Mouse (Mus musculus) CH12.LX (cell line): Measurements from ENCODE around the gene Wnk1. TPM values are rescaled to one million over a fixed set of nuclear protein-coding genes. Genes with fewer than 3 reads are reported as not detected.

Source experiments
- DNase-seq: peaks from one replicate; pipeline ENCODE4 v3.0.0-alpha.2; 2013; ENCODE audit errors: extremely low read depth
- H3K27ac ChIP-seq: 2 replicates; pipeline ENCODE4 v1.5.1; 2012; ENCODE audit warnings: low read depth, mild to moderate bottlenecking, control low read depth, moderate library complexity; ENCODE audit not compliant: insufficient read depth
- H3K27me3 ChIP-seq: replicated peaks from 2 replicates; pipeline ENCODE3; 2012; ENCODE audit warnings: inconsistent platforms
- H3K36me3 ChIP-seq, 2 experiments: replicated peaks in 1 of 2; 2 replicates each; pipeline versions ENCODE3 to v1.6.1; 2012; ENCODE audit warnings: inconsistent platforms in 1 of 2, low read length in 1 of 2, mild to moderate bottlenecking in 1 of 2, mixed read lengths in 1 of 2, moderate library complexity in 1 of 2; ENCODE audit not compliant: control insufficient read depth in 1 of 2, insufficient read depth in 1 of 2
- H3K4me1 ChIP-seq, 2 experiments: 2 replicates each; pipeline ENCODE4 v1.6.1; 2012; ENCODE audit warnings: inconsistent platforms in 1 of 2, moderate library complexity in 1 of 2; ENCODE audit not compliant: insufficient read depth in 2 of 2, control insufficient read depth in 1 of 2
- H3K4me2 ChIP-seq: 2 replicates; pipeline ENCODE4 v1.6.1; 2012; ENCODE audit warnings: low read depth, mild to moderate bottlenecking, control low read depth; ENCODE audit not compliant: poor library complexity, insufficient read depth, severe bottlenecking
- H3K4me3 ChIP-seq, 3 experiments: fragments of 150-350 bp in 1 of 3; sonication (generic) in 1 of 3; replicated peaks in 1 of 3; 2 replicates each; pipeline versions ENCODE3 to v1.5.1; 2011 to 2012; ENCODE audit warnings: low read depth in 2 of 3, low read length in 2 of 3, mild to moderate bottlenecking in 2 of 3, moderate library complexity in 2 of 3, control low read depth in 1 of 3, improper control_type of control experiment in 1 of 3, inconsistent platforms in 1 of 3, mixed read lengths in 1 of 3; ENCODE audit not compliant: poor library complexity in 1 of 3
- H3K79me2 ChIP-seq: replicated peaks from 2 replicates; pipeline ENCODE4 v1.6.1; 2012; ENCODE audit warnings: mild to moderate bottlenecking, moderate library complexity; ENCODE audit not compliant: control insufficient read depth, poor library complexity, insufficient read depth, severe bottlenecking; ENCODE audit errors: extremely low read depth
- H3K9ac ChIP-seq: 2 replicates; pipeline ENCODE4 v1.6.1; 2012; ENCODE audit warnings: low read depth, mild to moderate bottlenecking, control low read depth, moderate library complexity; ENCODE audit not compliant: insufficient read depth
- H3K9me3 ChIP-seq: replicated peaks from 2 replicates; pipeline ENCODE3; 2012; ENCODE audit warnings: low read length, inconsistent platforms, mixed read lengths
- BHLHE40 ChIP-seq: IDR thresholded peaks from 2 replicates; pipeline ENCODE4 v1.6.1; 2011; ENCODE audit warnings: mild to moderate bottlenecking, low read depth, low read length, improper control_type of control experiment
- CHD1 ChIP-seq: IDR thresholded peaks from 2 replicates; pipeline ENCODE4 v1.6.1; 2012; ENCODE audit warnings: low read depth, low read length, improper control_type of control experiment, inconsistent platforms
- CHD2 ChIP-seq: IDR thresholded peaks from 2 replicates; pipeline ENCODE4 v1.6.1; 2011; ENCODE audit warnings: low read length, improper control_type of control experiment
- CTCF ChIP-seq, 2 experiments: IDR thresholded peaks in 1 of 2; conservative IDR thresholded peaks in 1 of 2; 2 replicates each; pipeline ENCODE4 v1.5.1; 2011 to 2012; ENCODE audit warnings: low read depth in 2 of 2, low read length in 2 of 2, improper control_type of control experiment in 1 of 2, inconsistent platforms in 1 of 2, mild to moderate bottlenecking in 1 of 2, moderate library complexity in 1 of 2
- E2F4 ChIP-seq: IDR thresholded peaks from 2 replicates; pipeline ENCODE4 v1.6.1; 2011; ENCODE audit warnings: low read depth, low read length, improper control_type of control experiment; ENCODE audit not compliant: insufficient replicate concordance
- ELF1 ChIP-seq: IDR thresholded peaks from 2 replicates; pipeline ENCODE4 v1.6.1; 2014; ENCODE audit warnings: low read depth, mild to moderate bottlenecking, inconsistent platforms, low read length, improper control_type of control experiment
- EP300 ChIP-seq: IDR thresholded peaks from 2 replicates; pipeline ENCODE4 v1.6.1; 2011; ENCODE audit warnings: low read length, improper control_type of control experiment
- ETS1 ChIP-seq: conservative IDR thresholded peaks from 2 replicates; pipeline ENCODE4 v1.6.1; 2012; ENCODE audit warnings: low read depth, mild to moderate bottlenecking, inconsistent platforms, low read length, improper control_type of control experiment, moderate library complexity
- GABPA ChIP-seq: IDR thresholded peaks from 2 replicates; pipeline ENCODE4 v1.6.1; 2012; ENCODE audit warnings: low read depth, low read length, improper control_type of control experiment, inconsistent platforms; ENCODE audit not compliant: insufficient replicate concordance
- HCFC1 ChIP-seq: IDR thresholded peaks from 2 replicates; pipeline ENCODE4 v1.6.1; 2012; ENCODE audit warnings: low read depth, mild to moderate bottlenecking, inconsistent platforms, low read length, improper control_type of control experiment
- IRF4 ChIP-seq: IDR thresholded peaks from 2 replicates; pipeline ENCODE4 v1.6.1; 2014; ENCODE audit warnings: low read depth, mild to moderate bottlenecking, inconsistent platforms, low read length, improper control_type of control experiment
- JUN ChIP-seq: IDR thresholded peaks from 2 replicates; pipeline ENCODE4 v1.6.1; 2011; ENCODE audit warnings: low read depth, mild to moderate bottlenecking, low read length, improper control_type of control experiment, moderate library complexity; ENCODE audit not compliant: insufficient read depth
- KAT2A ChIP-seq: IDR thresholded peaks from 2 replicates; pipeline ENCODE4 v1.6.1; 2012; ENCODE audit warnings: low read length, improper control_type of control experiment, inconsistent platforms; ENCODE audit not compliant: insufficient replicate concordance
- MAFK ChIP-seq: IDR thresholded peaks from 2 replicates; pipeline ENCODE4 v1.6.1; 2011; ENCODE audit warnings: low read length, improper control_type of control experiment; ENCODE audit not compliant: insufficient replicate concordance
- MAZ ChIP-seq: IDR thresholded peaks from 2 replicates; pipeline ENCODE4 v1.6.1; 2012; ENCODE audit warnings: low read depth, mild to moderate bottlenecking, inconsistent platforms, low read length, improper control_type of control experiment, moderate library complexity
- MXI1 ChIP-seq: IDR thresholded peaks from 2 replicates; pipeline ENCODE4 v1.6.1; 2011; ENCODE audit warnings: mild to moderate bottlenecking, low read depth, low read length, improper control_type of control experiment
- MYC ChIP-seq: IDR thresholded peaks from 2 replicates; pipeline ENCODE4 v1.6.1; 2011; ENCODE audit warnings: low read depth, mild to moderate bottlenecking, improper control_type of control experiment, low read length
- NRF1 ChIP-seq: IDR thresholded peaks from 2 replicates; pipeline ENCODE4 v1.6.1; 2014; ENCODE audit warnings: low read depth, mild to moderate bottlenecking, inconsistent platforms, low read length, improper control_type of control experiment, moderate library complexity
- PAX5 ChIP-seq: IDR thresholded peaks from 2 replicates; pipeline ENCODE4 v1.6.1; 2012; ENCODE audit warnings: low read length, inconsistent platforms, mixed read lengths
- POLR2A ChIP-seq: IDR thresholded peaks from 2 replicates; pipeline ENCODE4 v1.6.1; 2011; ENCODE audit warnings: low read depth, mild to moderate bottlenecking, improper control_type of control experiment, low read length
- POLR2AphosphoS2 ChIP-seq: IDR thresholded peaks from 2 replicates; pipeline ENCODE4 v1.6.1; 2011; ENCODE audit warnings: low read depth, low read length, improper control_type of control experiment
- RAD21 ChIP-seq: IDR thresholded peaks from 2 replicates; pipeline ENCODE4 v1.6.1; 2011; ENCODE audit warnings: low read depth, mild to moderate bottlenecking, low read length, improper control_type of control experiment, moderate library complexity
- SIN3A ChIP-seq: IDR thresholded peaks from 2 replicates; pipeline ENCODE4 v1.6.1; 2012; ENCODE audit warnings: low read length, improper control_type of control experiment, inconsistent platforms
- SMC3 ChIP-seq: IDR thresholded peaks from 2 replicates; pipeline ENCODE4 v1.6.1; 2011; ENCODE audit warnings: low read depth, low read length, improper control_type of control experiment
- TBP ChIP-seq: conservative IDR thresholded peaks from 2 replicates; pipeline ENCODE4 v1.6.1; 2011; ENCODE audit warnings: low read depth, low read length, improper control_type of control experiment
- UBTF ChIP-seq: IDR thresholded peaks from 2 replicates; pipeline ENCODE4 v1.6.1; 2012; ENCODE audit warnings: low read depth, mild to moderate bottlenecking, inconsistent platforms, low read length, improper control_type of control experiment, moderate library complexity
- USF1 ChIP-seq: IDR thresholded peaks from 2 replicates; pipeline ENCODE4 v1.6.1; 2014; ENCODE audit warnings: low read depth, mild to moderate bottlenecking, inconsistent platforms, low read length, improper control_type of control experiment
- USF2 ChIP-seq: conservative IDR thresholded peaks from 2 replicates; pipeline ENCODE4 v1.6.1; 2011; ENCODE audit warnings: low read depth, low read length, improper control_type of control experiment
- ZC3H11A ChIP-seq: IDR thresholded peaks from 2 replicates; pipeline ENCODE4 v1.6.1; 2012; ENCODE audit warnings: low read depth, mild to moderate bottlenecking, inconsistent platforms, low read length, improper control_type of control experiment
- ZKSCAN1 ChIP-seq: IDR thresholded peaks from 2 replicates; pipeline ENCODE4 v1.6.1; 2012; ENCODE audit warnings: low read depth, inconsistent platforms, low read length, improper control_type of control experiment, borderline replicate concordance
- ZMIZ1 ChIP-seq: IDR thresholded peaks from 2 replicates; pipeline ENCODE4 v1.6.1; 2012; ENCODE audit warnings: low read depth, mild to moderate bottlenecking, inconsistent platforms, low read length, improper control_type of control experiment
- ZNF384 ChIP-seq: IDR thresholded peaks from 2 replicates; pipeline ENCODE4 v1.6.1; 2012; ENCODE audit warnings: low read depth, low read length, improper control_type of control experiment, inconsistent platforms
- dilution Hi-C: fragments of 300-500 bp; cut with MboI; formaldehyde crosslinking; loops from 2 replicates; pipeline ENCODE4 v1.14.3; 2020; ENCODE audit warnings: low sequenced_read_pairs; ENCODE audit not compliant: extremely low pct_unique_long_range_greater_than_20kb, extremely low pct_ligation_motif_present
- in situ Hi-C: fragments of 300-500 bp; cut with MboI; formaldehyde crosslinking; loops from 3 replicates; pipeline ENCODE4 v1.14.3; 2019; ENCODE audit warnings: low sequenced_read_pairs, low pct_ligation_motif_present, low pct_unique_long_range_greater_than_20kb, mixed read lengths
- polyA plus RNA-seq: library from polyadenylated mRNA; unstranded; fragments of >175 nt; gene quantifications from 2 replicates; pipeline ENCODE4 v1.2.1, GENCODE M21; 2012; ENCODE audit warnings: low read depth; ENCODE audit not compliant: insufficient read length
- total RNA-seq, 2 experiments: library from RNA; depleted of rRNA; stranded (reverse); fragments of 300-350 nt in 1 of 2; fragments of >200 nt in 1 of 2; gene quantifications; 2 replicates each; pipeline ENCODE4 v1.2.3; 2012 to 2014

Gene Wnk1
- total and polyA plus RNA-seq, 3 experiments = 97.2 to 216 (median 125) TPM

DNA sequence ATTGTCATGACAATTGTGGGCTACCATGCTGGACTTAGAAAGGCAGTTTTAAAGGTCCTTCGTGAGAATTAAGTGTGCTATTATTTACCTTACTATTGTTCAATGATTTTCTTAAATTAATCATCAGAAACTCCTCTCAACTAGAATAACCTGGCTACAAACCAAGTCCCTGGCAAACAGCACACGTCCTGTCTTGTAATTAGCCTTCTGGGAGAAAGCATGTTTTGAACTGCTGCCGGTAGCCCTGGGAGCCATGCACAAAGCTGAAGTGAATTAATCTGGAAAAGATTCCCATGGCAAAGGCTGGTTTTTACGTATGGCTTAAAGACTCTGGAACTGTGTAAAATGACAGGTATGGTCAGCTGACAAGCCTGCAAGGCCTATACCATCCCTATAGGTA is 6.9 kb upstream of the Wnk1 start:
- no peak for DNase-seq
- Histone ChIP-seq H3K4me1 (peaks cover 3 to 25% of the 10 kb centered on the region in 2 experiments), H3K27ac (no peak overlapping the region), H3K27me3 (no peaks in the 10 kb centered on the region), H3K36me3 (no peaks in the 10 kb centered on the region), H3K4me2 (no peak overlapping the region), H3K9ac (no peak overlapping the region), H3K9me3 (no peaks in the 10 kb centered on the region), H3K79me2 (no peaks in the 10 kb centered on the region), H3K4me3 (no peak overlapping the region)
- no peak for TF ChIP-seq PAX5
- TF ChIP-seq HCFC1 = no peak
- TF ChIP-seq KAT2A = no peak
- TF ChIP-seq E2F4 = no peak
- no peak for TF ChIP-seq CTCF (conservative IDR thresholded peaks at IDR 0.05 in 1 of 2, IDR thresholded peaks at IDR 0.05 in 1 of 2; ENCODE audit: low read depth in 2 of 2, low read length in 2 of 2)
- in situ Hi-C loops (no loop called here), dilution Hi-C loops (no loop called here)

DNA sequence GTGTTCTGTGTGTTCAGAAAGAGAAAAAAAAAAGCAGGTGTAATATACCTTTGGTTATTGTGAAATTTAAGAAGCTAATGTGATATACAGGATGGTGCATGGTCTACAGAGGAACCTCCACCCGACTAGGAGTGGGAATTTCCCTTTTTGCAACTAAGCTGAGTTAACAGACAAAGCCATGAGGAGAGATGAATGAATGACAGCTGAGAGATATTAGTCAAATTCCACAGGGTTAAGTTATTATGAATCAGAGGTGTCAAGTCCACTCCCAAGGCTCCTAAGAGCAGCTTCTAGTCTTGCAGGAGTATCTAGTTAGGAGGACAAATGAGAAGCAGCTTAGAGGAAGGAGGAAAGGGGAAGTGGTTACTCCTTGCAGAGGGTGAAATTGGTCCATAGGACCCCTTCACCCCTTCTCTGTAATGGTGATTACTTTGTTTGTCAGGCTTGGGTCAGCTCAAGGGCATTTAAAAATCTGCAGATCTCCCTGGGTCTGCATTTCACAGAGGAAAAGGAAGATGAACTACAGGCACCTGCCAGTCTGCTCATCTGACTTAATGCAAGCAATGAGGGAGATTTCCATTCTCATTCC is 4.3 kb upstream of the Wnk1 start:
- no peak overlapping the region for H3K27ac ChIP-seq
- no peaks in the 10 kb centered on the region for H3K9me3 ChIP-seq
- H3K4me1 ChIP-seq = peaks cover 3 to 25% of the 10 kb centered on the region in 2 experiments
- no peak overlapping the region for H3K4me2 ChIP-seq
- no peak overlapping the region for H3K4me3 ChIP-seq
- peak; percentile 49 for DNase-seq
- peaks cover 7% of the 10 kb centered on the region for H3K79me2 ChIP-seq
- no peak overlapping the region for H3K9ac ChIP-seq
- dilution Hi-C loops = no loop called here
- in situ Hi-C loops = no loop called here
- no peaks in the 10 kb centered on the region for H3K36me3 ChIP-seq
- H3K27me3 ChIP-seq = no peaks in the 10 kb centered on the region
- no peak for TF ChIP-seq E2F4
- TF ChIP-seq ZNF384 = no peak
- no peak for TF ChIP-seq USF2
- 0 out of 2 replicates have a peak, but pooled peaks have one; percentile 46 for TF ChIP-seq CHD2
- no peak for TF ChIP-seq CTCF (conservative IDR thresholded peaks at IDR 0.05 in 1 of 2, IDR thresholded peaks at IDR 0.05 in 1 of 2; ENCODE audit: low read depth in 2 of 2, low read length in 2 of 2)
- TF ChIP-seq CHD1 = no peak
- TF ChIP-seq USF1 = no peak
- TF ChIP-seq TBP = no peak
- TF ChIP-seq SMC3 = no peak
- TF ChIP-seq UBTF = no peak
- TF ChIP-seq BHLHE40 = peak; percentile 38; the same call in 1 of the 2 replicates
- TF ChIP-seq JUN = no peak
- TF ChIP-seq GABPA = no peak
- TF ChIP-seq SIN3A = peak; percentile 52; the same call in 1 of the 2 replicates
- no peak for TF ChIP-seq POLR2A
- TF ChIP-seq NRF1 = no peak
- TF ChIP-seq EP300 = peak; percentile 80
- TF ChIP-seq PAX5 = no peak
- TF ChIP-seq ETS1 = peak; percentile 22; the same call in 1 of the 2 replicates
- peak; percentile 81; the same call in 1 of the 2 replicates for TF ChIP-seq ZMIZ1
- no peak for TF ChIP-seq MAFK
- TF ChIP-seq MAZ = no peak
- peak; percentile 42 for TF ChIP-seq IRF4
- 0 out of 2 replicates have a peak, but pooled peaks have one; percentile 35 for TF ChIP-seq MXI1
- no peak for TF ChIP-seq ZC3H11A
- no peak for TF ChIP-seq RAD21
- no peak for TF ChIP-seq POLR2AphosphoS2
- TF ChIP-seq KAT2A = no peak
- peak; percentile 59; the same call in 1 of the 2 replicates for TF ChIP-seq MYC
- no peak for TF ChIP-seq ZKSCAN1
- TF ChIP-seq ELF1 = 0 out of 2 replicates have a peak, but pooled peaks have one; percentile 14
